Mouse (Mus musculus) CD4-positive helper T cell, adult 2 months (primary cell): ENCODE measurements around the gene Fbxw2.
"Not testable (repeated sequence)": the region's sequence is repeated elsewhere in the genome, so short reads cannot be mapped to it uniquely, and the experiment has no call there.

Experiments
- DNase-seq: peaks from one replicate; pipeline ENCODE4 v3.0.0-alpha.2; 2012; ENCODE audit warnings: low read depth, missing footprints, low spot score

Gene Fbxw2

DNA sequence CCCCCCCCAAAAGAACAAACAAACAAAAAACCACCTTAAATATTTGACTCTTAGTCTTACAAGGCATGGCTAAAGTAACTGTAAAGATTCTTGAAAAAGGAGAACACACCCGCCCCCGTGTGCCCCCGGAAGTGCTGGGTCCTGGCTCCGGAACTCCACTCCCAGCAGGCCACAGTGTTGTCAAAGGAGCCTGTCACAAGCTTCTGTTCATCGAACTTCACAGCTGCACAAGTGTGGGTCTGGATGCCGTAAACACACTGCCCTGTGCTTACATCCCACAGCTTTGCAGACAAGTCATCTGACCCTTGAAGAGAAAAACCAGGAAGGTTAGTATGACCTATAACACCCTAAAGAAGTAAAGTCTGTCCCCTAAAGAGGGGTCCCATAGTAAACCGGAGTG lies 13.4 kb downstream of the Fbxw2 start:
- DNase-seq = no peak

- DNase-seq = no peak
Observed at GRCm38 (mm10) chr2:34810775-34811174, 15.3 kb downstream of the Fbxw2 start.

GRCm38 (mm10) chr2:34809568-34809967 lies 16.5 kb downstream of the Fbxw2 start:
- no peak for DNase-seq

DNA sequence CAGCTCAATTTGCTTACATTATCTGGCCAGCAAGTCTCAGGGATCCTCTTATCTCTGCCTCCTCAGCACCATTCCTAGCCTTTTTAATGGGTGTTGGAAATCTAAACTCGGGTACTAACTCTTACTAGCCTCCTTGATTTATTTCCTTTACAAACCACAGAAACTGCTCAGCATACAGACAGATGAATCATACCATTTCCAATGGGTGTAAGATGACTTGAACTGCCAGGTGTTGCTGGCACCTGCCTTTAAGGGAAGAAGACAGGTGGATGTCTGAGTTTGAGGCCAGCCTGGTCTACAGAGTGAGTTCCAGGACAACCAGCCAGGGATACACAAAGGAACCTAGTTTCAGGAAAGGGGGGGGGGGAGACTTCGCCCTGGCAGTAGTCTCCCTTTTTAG lies 18.1 kb downstream of the Fbxw2 start:
- no peak for DNase-seq

DNA sequence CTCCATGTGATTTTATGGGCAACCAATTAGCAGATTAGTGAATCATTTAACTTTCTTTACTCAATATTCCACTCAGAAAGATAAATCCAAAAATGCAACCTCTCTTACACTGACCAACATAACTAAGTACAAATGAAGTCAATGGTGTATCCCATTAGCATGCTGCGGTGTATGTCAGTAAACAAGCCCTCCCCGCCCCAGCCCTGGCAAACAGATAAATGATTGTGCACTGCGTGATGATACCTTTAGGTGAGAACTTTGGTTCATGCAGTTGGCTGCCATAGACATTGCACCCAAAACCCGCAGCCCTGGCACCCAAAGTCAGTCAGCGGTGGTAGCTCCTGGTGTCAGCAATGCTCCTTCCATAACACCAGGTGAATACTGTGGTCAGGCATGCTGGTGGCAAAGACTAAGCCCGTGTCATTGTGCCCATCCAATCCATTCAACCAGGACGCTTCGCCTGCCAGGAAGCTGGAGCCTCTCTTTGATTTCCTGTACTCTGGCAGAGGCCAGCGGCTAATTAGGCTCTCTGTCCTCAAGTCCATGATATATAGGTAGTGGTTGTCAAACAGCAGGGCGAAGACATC lies 20.7 kb downstream of the Fbxw2 start:
- no peak for DNase-seq

DNA sequence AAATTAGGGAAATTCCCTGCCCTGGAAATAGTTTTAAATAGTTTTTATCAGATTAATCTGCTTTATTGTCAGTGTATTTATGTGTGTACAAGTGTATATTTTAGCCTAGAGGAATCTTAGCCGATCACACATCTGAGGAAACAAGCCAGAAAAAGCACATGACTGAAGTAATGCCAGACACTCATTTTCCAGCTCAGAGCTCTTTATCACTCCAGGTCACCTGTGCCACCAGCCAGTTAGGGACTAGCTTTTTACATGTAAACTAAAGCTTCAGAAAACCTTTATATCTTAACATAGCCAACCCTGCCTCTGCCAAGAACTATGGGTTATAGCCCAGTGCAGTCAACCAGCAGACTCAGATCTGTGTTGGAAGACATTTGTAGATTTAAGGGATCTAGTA lies 21.3 kb downstream of the Fbxw2 start:
- no peak for DNase-seq

- DNase-seq = no peak
Observed at GRCm38 (mm10) chr2:34804172-34804571, 21.9 kb downstream of the Fbxw2 start.

DNA sequence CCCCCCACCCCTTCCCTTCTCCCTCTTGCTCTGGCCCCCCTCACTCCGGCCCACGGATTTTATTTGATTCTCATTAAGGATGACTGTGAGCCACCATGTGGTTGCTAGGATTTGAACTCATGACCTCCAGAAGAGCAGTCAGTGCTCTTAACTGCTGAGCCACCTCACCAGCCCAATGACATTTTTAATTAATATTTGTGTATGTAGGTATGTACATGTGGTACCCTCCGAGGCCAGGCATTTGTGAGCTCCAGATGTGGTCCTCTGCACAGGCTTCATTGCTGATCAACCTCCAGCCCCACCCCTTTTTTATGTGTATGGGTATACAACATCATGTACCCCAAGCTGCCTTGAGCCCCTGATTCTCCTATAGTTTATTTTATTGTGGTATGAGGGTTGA lies 22.4 kb downstream of the Fbxw2 start:
- DNase-seq = no peak

DNA sequence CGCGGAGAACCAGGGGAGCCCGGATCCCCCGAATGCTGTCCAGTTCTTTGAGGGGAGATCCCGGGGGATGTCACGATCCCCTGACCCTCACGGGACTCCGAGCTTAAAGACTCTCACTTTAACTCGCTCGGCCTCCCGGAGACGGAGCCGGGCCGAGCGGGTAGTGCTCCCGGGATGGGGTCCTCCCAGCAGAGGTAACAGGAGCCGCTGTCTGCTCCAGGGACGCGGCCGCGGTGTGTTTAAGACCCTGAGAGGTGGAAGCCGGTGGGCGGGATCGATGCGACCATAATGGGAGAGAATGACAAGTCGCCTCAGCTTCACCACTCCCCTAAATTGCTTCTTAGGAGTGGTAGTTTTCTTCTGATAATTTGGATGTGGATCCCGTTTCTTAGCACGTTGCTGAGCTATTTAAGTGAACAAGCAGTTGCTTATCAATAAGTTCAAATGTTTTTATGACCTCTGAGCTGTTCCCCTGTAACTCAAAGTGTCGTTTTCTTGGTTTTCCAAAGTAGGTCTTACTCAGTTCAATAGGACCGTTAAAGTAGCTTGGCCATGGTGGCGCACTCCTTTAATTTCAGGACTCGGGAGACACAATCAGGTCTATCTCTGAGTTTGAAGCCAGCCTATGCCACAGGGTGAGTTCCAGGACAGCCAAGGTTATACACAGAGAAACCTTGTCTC lies 23.4 kb downstream of the Fbxw2 start:
- DNase-seq = peak; percentile 46

DNA sequence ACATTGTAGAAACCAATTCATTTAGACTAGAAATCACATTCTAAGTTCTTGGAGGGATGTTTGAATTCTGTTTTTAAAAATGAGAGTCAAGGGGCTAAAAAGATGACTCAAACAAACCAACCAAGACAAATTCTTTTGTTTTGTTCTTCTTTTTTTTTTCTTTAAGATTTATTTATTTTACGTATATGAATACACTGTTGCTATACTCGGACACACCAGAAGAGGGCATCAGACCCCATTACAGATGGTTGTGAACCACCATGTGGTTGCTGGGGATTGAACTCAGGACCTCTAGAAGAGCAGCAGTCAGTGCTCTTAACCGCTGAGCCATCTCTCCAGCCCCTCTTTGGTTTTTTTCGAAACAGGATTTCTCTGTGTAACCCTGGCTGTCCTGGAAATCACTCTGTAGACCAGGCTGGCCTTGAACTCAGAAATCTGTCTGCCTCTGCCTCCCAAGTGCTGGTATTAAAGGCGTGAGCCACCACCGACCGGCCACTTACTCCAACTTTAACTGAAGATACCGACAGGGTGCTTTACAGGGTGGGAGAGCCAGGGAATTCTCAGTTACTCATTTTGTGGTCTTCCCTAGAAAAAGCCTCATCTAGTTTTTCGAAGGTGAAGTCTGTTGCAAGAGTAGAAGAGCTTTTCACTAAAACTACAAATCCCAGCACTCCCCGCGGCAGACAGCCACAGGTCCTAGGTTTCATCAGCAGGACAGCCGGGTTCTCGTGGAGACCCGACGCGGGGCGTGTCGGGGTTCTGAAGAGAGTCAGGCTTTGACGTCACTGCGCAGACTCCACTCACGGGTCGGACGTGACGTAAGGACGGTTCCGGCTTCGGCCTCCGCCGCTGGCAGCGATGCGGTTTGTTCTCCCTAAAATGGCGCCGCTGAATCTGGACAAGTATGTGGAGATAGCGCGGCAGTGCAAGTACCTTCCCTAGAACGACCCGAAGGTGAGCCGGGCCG lies 24.3 kb downstream of the Fbxw2 start:
- DNase-seq = peak; percentile 99

GRCm38 (mm10) chr2:34800371-34800770 lies 25.7 kb downstream of the Fbxw2 start:
- DNase-seq = no peak

GRCm38 (mm10) chr2:34799357-34800256 lies 26.5 kb downstream of the Fbxw2 start, which contains the start of gene Rabepk:
Gene Rabepk (minus strand): TSS chr2:34799912.
- DNase-seq = peak; percentile 92

GRCm38 (mm10) chr2:34795426-34795825 lies 30.7 kb downstream of the Fbxw2 start:
- no peak for DNase-seq

DNA sequence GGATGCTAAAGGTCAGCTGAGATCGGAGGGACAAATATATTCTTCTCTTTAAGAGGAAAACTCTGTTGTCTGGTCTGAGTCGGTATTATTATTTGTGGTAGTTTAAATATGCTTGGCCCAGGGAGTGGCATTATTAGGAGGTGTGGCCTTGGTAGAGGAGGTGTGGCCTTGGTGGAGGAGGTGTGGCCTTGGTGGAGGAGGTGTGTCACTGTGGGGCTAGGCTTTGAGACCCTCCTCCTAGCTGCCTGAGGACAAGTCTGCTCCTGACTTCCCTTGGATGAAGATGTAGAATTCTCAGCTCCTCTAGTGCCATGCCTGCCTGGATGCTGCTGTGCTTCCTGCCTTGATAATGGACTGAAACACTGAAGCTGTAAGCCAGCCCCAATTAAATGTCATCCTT lies 31.6 kb downstream of the Fbxw2 start:
- no peak for DNase-seq

DNA sequence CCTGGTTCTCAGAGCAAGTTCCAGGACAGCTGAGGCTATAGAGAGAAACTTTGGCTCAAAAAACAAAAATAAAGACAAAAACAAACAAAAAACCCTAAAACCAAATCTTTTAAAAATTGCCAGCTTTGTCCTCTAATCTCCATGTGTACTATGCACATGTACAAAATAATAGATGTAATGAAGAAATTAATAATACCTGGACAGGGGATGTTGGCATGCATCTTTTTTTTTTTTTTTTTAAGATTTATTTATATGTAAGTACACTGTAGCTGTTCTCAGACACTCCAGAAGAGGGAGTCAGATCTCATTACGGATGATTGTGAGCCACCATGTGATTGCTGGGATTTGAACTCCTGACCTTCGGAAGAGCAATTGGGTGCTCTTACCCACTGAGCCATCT lies 33.6 kb downstream of the Fbxw2 start:
- DNase-seq = not testable (repeated sequence)

DNA sequence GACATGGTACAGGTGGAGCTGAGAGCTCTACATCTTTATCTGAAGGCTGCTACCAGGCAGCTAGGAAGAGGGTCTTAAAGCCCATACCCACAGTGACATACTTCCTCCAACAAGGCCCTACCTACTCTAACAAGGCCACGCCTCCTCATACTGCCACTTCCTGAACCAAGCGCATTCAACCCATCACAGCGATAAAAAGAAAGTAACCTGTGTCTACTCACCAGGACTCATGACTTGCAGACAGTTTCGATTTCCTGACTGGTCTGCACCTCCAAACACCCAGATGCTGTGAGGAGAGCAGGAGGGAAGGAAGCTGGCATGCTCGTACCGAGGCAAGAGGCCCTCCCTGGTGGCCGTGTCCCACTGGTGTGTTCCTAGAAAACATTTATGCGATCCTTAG lies 35.8 kb downstream of the Fbxw2 start:
- DNase-seq = peak; percentile 90

- peak; percentile 72 for DNase-seq
Observed at GRCm38 (mm10) chr2:34784085-34784484, 42.0 kb downstream of the Fbxw2 start.

DNA sequence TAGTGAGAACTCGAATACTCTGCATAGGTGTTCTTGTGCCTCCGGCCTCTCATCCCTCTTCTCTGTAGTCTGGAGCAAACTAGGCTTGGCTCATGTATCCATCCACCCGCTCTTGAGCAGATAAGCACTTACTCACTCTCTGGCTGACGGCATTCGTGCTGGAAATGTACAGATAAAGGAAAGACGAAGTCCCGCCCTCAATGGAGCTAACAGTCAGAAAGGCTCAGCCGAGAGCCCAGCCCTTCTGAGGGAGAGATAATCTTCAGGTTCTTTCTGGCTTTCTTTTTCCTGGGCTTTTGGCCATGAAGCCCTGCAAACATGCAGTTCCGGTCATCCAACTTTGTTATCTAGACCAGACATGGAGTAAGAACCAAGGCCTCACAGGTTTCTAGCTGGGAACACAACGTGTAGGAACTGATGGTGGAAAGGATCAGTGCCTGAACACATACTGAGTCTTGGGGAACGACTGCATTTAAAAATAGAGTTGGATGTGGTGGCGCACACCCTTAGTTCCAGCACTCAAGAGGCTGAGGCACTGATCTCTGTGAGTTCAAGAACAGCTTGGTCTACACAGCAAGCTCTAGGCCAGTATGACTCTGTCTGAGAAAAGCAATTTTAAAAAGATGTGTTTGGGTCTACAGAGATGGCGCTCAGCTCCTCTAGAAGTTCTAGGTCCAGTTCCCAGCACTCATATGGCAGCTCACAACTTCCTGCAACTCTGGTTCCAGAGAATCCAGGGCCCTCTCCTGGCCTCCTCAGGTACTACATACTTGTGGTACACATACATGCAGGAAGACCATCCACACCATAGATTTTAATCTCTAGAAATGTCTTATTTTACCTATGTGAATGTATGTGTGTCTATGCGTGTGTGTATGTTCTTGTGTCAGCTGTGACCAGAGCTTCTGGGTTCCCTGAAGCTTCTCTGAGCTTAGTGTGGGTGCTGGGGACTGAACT lies 42.8 kb downstream of the Fbxw2 start:
- peak; percentile 23 for DNase-seq

DNA sequence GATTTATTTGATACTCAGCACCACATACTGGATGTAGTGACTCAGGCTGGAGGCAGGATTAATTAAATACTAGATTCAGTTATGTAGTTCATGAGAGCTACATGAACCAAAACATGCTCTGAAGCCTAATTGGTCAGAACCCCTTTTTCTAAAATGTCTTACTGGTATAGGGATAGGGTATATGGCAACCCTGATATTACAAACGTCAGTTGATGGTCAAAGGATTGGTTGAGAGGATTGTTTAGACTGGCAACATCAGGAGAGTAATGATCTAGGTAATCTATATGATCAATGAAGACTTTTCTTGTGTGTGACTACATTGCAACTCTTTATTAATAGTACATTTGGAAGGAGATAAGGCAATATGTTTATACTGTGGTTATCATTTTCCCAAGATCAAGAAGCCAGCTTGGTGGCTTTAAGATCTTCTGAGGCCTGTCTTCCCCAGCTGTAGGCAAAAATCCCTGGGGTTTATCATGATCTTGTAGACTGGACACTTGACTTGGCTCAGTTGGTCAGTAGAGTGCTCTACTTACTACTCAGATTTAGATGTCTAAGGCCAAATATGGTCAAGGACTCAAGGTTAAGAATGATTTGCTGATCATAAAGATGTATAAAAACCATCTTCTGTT lies 48.8 kb downstream of the Fbxw2 start:
- DNase-seq = no peak

GRCm38 (mm10) chr2:34774493-34774892 lies 51.6 kb downstream of the Fbxw2 start:
- DNase-seq = no peak
